Mouse (Mus musculus): ENCODE measurements around the gene Masp1.

DNA sequence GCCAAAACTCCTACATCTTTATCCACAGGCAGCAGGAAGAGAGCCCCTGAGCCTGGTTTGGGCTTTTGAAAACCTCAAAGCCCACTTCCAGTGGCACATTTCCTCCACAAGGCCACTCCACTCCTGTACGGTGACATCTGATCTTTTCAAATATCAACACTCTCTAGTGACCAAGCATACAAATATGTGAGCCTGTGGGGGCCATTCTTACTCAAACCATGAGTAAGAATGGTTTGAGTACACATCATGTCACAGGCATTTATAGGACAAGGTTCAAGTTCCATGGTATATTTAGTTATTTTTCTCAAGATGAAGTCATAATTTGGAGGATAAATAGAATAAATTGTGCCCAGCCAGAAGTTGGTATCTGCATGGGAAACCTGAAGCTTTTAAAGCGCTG is 70.7 kb downstream of the Masp1 start:
- TF ChIP-seq CTCF (IDR thresholded peaks at IDR 0.05; ENCODE audit: extremely low read depth, insufficient read depth, low read length) (no peak), POLR2A (IDR thresholded peaks at IDR 0.05; ENCODE audit: extremely low read depth, insufficient read depth, low read length) (no peak)
